Mouse (Mus musculus) megakaryocyte, adult 5-6 weeks (primary cell): Measurements from ENCODE around the gene Epb41l1. TPM values are rescaled to one million over a fixed set of nuclear protein-coding genes. Genes with fewer than 3 reads are reported as not detected.
A peak's percentile ranks its signal among the peaks of the same experiment; 100 is the strongest.

Source experiments
- ATAC-seq: 2 replicates; pipeline ENCODE4 v1.8.0; 2016; ENCODE audit warnings: mild to moderate bottlenecking, inconsistent platforms; ENCODE audit not compliant: poor library complexity, severe bottlenecking
- total RNA-seq, 2 experiments: library from RNA; stranded (forward) in 1 of 2; stranded (reverse) in 1 of 2; fragments of 153-499, 151-499 nt in 1 of 2; fragments of 221-1000, 200-1000 nt in 1 of 2; gene quantifications; 2 replicates each; pipeline versions ENCODE4 v1.2.3 to v1.2.4; 2015 to 2017

Gene Epb41l1
- total RNA-seq, 2 experiments from 2014 or later: 0.48 to 0.98 TPM

DNA sequence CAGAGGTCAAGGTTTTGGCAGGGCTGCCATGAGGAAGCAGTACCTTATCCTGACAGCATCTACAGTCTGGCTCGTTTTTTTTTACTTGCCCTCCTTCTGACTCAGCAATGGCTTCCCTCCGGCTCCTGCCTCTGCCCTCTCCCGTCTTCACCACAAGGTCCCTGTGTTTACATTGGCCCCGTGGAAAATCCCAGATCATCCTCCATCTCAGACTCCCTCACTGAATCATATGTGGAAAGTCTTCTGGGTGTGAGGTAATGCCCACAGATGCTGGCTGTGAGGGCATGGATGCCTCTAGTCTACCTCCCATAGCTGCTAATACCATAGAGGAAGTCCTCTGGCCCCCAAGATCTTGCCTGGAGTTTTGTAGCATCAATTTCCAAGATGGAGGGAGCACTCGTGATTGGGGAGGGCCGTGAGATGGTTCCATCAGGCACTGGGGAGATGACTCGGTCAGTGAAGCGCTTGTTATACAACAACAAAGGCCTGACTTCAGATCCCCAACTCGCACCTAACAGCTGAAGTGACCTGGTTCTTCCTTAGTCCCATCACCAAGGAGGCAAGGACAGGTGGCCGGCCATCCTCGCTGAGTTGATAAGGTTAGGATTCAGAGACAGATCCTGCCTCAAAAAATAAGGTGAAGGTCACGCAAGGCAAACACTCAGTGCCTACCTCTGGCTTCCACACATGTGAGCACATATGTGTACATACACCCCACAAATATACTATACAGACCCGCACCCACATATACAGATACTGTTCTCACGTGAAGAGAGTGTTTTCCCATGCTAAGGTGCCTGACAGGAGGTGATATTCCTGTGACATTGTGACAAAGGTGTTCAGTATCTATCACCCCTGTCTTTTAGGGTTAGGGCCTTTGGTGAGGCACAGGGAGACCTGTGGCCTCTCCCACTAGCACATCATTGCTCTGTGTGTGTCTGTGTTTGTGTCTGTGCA is 36.0 kb downstream of the Epb41l1 start:
- no peak for ATAC-seq

- no peak for ATAC-seq
Observed at GRCm38 (mm10) chr2:156457343-156457717, 36.6 kb downstream of the Epb41l1 start.

GRCm38 (mm10) chr2:156460470-156460869 is 39.8 kb downstream of the Epb41l1 start:
- no peak for ATAC-seq

- ATAC-seq: no peak
Observed at GRCm38 (mm10) chr2:156462154-156463029, 41.7 kb downstream of the Epb41l1 start.

GRCm38 (mm10) chr2:156464416-156464815 is 43.7 kb downstream of the Epb41l1 start:
- ATAC-seq: no peak

GRCm38 (mm10) chr2:156467538-156467937 is 46.8 kb downstream of the Epb41l1 start:
- no peak for ATAC-seq

- ATAC-seq: no peak
Observed at GRCm38 (mm10) chr2:156468890-156469289, 48.2 kb downstream of the Epb41l1 start.

DNA sequence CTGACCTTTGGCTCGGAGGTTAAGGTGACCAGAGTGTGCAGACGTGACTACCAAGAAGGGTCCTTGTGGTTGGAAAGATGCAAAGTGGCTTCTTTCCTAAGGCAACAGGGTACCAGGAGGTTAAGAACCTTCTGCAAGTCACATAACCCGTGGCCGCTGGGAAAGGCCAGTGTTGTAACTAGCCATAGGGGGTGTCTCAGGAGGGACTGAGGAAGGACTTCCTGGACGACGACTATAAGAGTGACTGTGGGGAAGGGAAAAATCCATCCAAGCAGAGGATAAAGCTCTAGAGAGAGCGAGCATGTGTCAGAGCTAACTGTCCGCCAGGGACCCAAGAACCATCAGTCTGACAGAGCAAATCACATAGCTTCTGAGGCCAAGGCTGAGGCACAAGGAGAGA is 48.8 kb downstream of the Epb41l1 start:
- no peak for ATAC-seq

DNA sequence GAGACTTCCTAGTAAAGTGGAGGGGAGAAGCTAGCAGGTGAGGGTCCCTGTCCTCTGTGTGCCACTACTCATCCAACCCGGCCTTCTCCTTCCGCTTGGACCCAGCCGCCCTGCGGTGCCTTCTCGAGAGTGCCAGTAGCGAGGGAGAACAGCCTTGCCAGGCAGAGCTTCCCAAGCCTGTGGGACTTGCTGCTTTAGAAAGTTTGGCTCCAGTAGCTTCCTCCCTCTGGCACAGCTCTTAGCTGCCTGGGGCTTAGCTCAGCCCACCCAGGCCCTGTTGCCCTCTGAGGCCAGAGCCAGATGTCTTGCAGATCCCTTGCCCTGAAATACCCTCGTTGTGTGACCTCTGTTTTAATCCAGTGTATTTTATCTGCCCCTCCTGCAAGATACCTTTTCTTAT is 50.2 kb downstream of the Epb41l1 start:
- ATAC-seq: no peak

DNA sequence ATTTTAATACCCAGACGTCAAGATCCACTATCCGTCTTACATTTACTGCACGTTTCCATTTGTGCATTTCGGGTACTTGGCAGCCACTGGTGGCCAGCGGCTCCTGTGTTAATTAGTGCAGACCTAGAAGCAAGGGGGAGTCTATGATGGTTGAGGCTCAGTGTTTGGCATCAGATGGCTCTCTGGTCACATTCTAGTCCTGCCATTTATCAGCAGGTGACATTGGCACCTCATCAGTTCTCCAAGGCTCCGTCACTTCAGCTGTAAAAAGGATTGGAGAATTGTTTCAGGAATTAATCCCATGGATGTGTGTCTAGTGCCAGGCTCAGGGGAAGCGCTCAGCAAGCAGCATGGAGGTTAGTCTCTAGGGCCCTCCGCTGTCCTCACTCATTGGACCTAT is 51.6 kb downstream of the Epb41l1 start:
- ATAC-seq: no peak

DNA sequence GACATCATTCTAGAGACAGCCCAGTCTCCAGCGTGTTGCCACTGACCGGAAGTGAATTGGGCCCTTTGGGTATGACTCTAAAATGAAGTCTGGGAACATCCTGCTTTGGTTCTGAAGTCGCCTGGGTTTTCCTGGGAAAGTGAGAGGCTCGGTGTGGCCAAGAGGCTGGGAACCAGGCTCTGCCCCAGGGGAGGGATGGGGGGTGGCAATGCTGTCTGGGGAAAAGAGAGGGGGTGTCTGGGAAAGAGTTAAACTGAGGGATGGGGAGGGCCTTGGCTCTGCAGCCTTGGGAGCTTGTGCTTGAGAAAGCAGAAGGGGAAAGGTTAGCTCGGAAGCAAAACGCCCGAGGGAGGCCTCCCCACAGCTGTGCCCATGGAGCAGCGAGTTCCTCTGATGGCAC is 53.0 kb downstream of the Epb41l1 start:
- no peak for ATAC-seq

- ATAC-seq: no peak
Observed at GRCm38 (mm10) chr2:156474111-156474510, 53.4 kb downstream of the Epb41l1 start.

DNA sequence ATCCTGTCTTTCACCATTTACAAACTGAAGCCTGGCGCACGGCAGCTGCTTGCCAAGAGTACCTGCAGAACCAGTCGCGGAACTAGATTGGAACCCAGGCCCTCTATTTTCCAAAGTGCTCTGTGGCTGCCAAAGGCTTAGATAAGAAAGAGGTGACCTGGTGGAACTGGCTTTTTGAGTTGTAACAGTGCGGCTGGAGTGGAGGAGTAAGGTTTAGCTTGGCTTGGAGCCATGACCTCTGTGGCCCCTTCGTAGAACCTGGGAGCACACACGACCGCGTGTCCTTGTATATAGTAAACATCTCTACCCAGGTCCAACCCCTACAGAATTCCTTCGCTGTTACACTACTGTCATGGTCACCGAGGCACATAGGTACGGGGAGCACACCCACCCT is 54.2 kb downstream of the Epb41l1 start:
- ATAC-seq: no peak

- peak; percentile 52 for ATAC-seq
Observed at GRCm38 (mm10) chr2:156475285-156476110, 54.8 kb downstream of the Epb41l1 start.

GRCm38 (mm10) chr2:156476111-156476747 is 55.5 kb downstream of the Epb41l1 start:
- ATAC-seq: no peak

GRCm38 (mm10) chr2:156476748-156477151 is 56.0 kb downstream of the Epb41l1 start:
- no peak for ATAC-seq

DNA sequence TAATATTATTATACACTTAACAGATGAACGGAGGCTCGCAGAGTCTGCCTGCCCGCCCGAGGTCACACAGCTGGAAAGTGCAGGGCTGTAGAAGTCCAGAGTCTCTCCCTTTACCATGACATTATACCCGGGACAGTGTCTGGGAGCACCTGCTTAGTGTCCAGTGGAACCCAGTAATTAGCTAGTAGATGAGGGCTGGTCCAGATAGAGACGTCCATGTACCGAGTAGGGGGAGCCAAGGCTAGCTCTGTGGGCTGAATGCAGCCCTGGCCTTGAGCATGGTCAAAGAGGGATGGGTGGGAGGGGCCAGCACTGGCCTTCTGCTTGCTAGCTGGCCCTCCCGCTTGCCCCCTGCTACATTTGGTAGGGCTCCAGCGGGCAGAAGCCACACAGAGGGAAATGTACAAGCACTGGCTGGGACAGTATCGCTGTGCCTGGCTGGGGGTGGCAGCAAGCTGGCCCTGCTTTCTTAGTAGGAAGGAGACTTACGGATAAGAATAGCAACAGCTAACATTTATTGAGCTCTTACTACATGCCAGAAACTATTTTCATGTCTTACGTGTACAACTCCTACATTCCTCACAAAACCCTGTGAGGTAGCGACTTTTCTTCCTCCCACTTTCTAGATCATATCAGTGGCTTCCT is 57.5 kb downstream of the Epb41l1 start:
- ATAC-seq: no peak

DNA sequence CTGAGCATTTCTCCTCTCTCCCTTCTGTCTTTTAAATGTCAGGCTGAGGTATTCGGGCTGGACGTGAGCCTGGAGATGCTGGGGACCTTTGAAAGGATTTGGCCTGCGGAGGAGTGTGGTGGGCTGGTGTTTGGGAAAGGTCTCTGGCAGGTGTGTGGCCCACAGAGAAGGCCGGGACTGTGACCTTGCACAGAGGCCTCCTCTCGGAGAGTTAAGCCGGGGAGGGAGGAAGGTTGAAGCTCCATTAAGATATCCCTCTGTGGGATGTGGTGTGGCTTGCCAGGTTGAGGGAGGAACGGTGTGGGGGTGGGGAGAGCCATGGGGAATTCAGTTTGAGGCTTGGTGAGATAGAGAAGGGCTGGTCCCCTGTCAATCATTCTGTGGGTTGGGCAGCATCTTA is 59.1 kb downstream of the Epb41l1 start:
- ATAC-seq: no peak

GRCm38 (mm10) chr2:156480267-156480666 is 59.6 kb downstream of the Epb41l1 start:
- no peak for ATAC-seq

- ATAC-seq: 0 out of 2 replicates have a peak, but pooled peaks have one; percentile 49
Observed at GRCm38 (mm10) chr2:156482299-156482698, 61.6 kb downstream of the Epb41l1 start.
